Mouse (Mus musculus) olfactory bulb, adult 2 months (tissue): ENCODE measurements around the gene Dcxr.

ENCODE experiments used
- CTCF ChIP-seq: fragments of 200-500 bp; IDR thresholded peaks from 2 replicates; pipeline ENCODE4 v1.5.1; 2012; ENCODE audit warnings: low read depth, mild to moderate bottlenecking, low read length, moderate library complexity; ENCODE audit not compliant: insufficient read depth
- POLR2A ChIP-seq: fragments of 200-500 bp; IDR thresholded peaks from 2 replicates; pipeline ENCODE4 v1.6.1; 2012; ENCODE audit warnings: mild to moderate bottlenecking, low read depth, low read length, moderate library complexity; ENCODE audit not compliant: insufficient read depth

DNA sequence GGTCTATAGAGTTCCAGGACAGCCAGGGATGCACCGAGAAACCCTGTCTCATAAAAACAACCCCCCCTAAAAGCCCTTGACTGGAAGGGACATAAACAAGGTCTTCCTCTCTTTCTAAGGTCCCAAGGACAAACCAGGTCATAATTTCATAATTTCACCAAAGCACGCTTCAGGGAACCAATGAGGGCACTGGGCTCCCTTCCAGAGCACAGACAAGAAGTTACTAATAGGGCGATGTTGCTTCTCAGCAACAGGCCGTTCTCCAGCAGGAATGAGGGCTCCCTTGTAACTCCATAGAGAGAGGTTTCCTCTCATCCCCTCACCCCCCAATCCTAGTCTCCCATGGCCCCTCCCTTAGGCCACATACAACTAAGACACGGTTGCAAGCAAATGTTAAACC, 13.9 kb upstream of the Dcxr start:
- no peak for TF ChIP-seq POLR2A
- no peak for TF ChIP-seq CTCF
